Mouse (Mus musculus) heart, adult 18-20 months (tissue): ENCODE measurements around the gene Gli3. TPM values are rescaled to one million over a fixed set of nuclear protein-coding genes. Genes with fewer than 3 reads are reported as not detected.

Source experiments
- DNase-seq, 2 experiments: peaks; one replicate each; pipeline ENCODE4 v3.0.0; 2021 to 2022; ENCODE audit warnings: mixed read lengths in 1 of 2
- total RNA-seq, 2 experiments: library from RNA; stranded (reverse); gene quantifications; 2 replicates each; pipeline ENCODE4 v1.2.3; 2021

Gene Gli3
- total RNA-seq, 2 experiments from 2014 or later = 1.3 to 2.6 TPM

- DNase-seq = peak in 1 of 2 experiments; percentile 5
These were observed 201.7 kb downstream of the Gli3 start for GRCm38 (mm10) chr13:15664580-15665201.

GRCm38 (mm10) chr13:15665514-15665913, 202.5 kb downstream of the Gli3 start:
- no peak for DNase-seq

- no peak for DNase-seq
These were observed 207.3 kb downstream of the Gli3 start for GRCm38 (mm10) chr13:15670144-15670961.

GRCm38 (mm10) chr13:15670962-15671313, 207.9 kb downstream of the Gli3 start:
- DNase-seq = no peak

GRCm38 (mm10) chr13:15675480-15675879, 212.4 kb downstream of the Gli3 start:
- DNase-seq = no peak

DNA sequence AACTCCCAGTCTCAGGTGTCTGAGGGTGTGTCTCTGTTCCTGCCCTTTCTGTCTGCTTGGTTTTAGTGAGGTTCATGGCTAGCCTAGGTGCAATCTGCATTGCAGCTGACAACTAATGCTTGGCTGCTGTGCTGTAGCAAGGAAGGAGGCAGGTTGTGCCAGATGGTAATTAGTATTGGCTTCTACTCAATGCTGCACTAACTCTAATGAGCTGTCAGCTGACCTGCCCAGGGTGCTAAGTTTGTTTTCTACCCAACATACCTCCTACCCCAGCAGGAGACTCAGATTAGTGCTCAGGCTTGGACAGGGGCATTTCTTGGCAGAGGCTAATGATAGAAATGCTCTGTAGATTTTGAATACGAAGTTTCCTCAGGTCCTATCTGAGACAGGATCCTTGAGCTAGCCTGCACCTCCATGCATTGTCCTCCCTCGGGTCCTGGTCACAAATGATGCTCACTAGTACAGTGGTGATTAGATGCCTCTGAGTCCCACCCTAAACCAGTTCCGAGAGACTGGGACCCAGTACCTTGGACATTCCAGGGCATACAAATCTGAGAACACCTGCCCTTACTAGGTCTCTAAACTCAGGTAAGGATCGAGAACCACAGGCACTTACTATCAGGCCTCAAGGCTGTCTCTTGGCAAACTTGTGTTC, 214.2 kb downstream of the Gli3 start:
- no peak for DNase-seq

DNA sequence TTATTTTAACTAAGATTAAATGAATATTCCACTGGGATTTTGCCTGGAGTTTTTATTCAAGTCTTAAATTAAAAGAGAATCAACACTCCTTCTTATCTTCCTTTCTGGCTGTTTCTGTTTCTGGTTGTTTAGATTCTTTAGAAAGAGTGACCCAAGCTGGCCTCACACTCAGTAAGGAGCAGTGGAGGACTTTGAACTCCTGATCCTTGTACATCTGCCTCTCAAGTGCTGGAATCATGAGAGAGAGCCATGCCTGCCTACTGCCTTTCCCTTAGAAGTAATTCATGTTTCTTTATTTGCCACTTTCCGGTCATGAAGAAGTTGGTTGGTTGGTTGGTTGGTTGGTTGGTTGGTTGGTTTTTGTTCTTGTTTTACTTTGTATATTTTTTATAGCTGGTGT, 218.5 kb downstream of the Gli3 start:
- no peak for DNase-seq

DNA sequence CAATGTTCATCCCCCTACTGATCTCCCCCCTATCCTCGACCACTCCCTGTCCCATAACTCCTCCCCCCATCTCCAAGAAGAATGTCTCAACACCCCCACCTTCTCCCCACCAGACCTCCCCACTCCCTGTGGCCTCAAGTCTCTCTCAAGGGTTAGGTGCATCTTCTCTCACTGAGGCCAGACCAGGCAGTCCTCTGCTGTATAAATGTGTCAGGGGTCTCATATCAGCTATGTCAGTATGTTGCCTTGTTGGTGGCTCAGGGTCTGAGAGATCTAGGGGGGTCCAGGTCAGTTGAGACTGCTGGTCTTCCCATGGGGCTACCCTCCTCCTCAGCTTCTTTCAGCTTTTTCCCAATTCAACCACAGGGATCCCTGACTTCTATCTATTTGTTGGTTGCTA, 220.0 kb downstream of the Gli3 start:
- no peak for DNase-seq

GRCm38 (mm10) chr13:15688074-15688825, 225.2 kb downstream of the Gli3 start:
- DNase-seq = peak; percentile 10 to 11

GRCm38 (mm10) chr13:15688826-15689501, 225.9 kb downstream of the Gli3 start:
- no peak for DNase-seq

DNA sequence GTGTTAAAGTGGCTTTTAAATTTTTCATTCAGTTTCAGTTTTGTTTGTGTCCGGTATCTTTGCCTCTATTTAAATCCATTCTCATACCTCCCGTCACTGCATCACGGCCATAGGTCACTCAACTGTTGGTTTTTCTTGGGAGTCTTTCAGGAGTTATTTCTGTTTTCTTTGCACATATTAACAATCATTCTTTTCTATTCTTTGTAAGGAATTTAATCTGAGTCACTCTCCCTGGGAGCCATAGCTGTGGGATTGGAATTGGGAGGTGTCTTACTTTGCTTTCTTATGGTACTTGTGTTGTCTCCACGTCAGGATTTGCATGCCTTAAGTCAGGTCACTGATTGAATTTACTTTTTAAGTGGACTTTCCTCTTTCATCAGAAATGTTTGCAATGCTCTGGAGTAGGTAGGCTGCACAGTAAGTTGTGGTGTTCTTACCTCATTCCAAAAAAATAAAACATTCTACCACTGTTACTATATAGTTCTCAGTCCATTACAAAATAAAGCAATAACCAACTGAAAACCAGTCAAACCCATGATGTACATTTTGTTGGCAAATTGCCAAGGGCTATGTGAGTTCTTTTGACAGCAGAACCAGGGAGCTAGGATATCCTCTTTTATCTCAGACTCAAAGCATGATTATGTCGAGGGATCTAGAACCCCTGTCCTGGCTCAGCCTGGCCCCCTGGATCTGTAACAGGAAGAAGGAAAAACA, 228.9 kb downstream of the Gli3 start:
- no peak for DNase-seq

DNA sequence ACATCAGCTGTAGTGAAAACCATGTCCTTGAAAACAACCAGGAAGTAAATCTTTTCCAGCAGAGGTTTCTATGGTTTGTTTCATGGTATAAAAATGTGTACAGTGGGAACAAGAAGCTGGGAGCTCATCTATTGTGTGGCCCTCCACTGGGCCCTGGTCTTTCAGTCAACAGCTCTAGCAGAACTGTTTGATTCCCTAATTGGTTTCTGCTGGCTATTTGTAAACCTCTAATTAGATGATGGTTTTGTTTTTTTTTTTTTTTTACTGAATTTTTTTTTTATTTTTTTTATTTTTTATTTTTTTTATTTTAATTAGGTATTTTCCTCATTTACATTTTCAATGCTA, 229.4 kb downstream of the Gli3 start:
- no peak for DNase-seq

DNA sequence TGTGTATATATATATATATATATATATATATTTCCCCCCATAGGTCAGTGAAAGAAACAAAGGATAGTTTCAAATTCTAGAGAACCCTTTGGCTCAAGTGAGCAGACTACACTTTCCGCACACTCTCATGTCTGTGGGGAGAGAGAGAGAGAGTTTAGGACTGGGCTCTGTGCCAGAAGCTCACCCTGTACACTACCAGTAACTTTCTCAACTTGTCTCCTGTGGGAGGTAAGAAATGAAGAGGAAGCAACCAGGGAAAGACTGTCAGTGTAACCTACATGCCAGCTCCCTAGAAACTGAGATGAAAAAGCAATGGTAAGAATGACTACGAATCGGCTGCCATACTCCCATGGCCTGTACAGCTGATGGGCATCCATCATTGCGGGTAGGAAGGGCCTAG, 235.2 kb downstream of the Gli3 start:
- no peak for DNase-seq

DNA sequence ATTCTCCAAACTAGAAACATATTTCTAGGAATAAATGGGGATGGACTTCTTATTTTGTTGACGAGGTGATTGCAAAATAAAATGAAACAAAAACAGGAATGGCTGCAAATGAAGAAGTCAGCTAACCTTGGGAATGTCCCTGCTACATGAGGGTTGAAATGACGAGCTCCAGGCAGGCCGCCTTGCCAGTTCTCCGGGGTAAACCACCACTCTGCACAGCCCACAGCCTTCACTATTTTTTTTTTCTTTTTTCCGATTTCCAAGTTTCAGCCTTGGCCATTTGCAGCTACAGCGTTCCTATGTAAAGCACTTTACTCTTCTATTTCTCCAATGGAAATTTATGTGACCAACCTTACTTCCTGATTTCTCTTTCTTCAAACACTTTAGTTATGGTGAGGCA, 236.1 kb downstream of the Gli3 start:
- no peak for DNase-seq

GRCm38 (mm10) chr13:15704669-15705068, 241.6 kb downstream of the Gli3 start:
- no peak for DNase-seq

GRCm38 (mm10) chr13:15707481-15707881, 244.4 kb downstream of the Gli3 start:
- peak; percentile 40 to 48 for DNase-seq

- DNase-seq = no peak
These were observed 250.5 kb downstream of the Gli3 start for GRCm38 (mm10) chr13:15713486-15713885.

DNA sequence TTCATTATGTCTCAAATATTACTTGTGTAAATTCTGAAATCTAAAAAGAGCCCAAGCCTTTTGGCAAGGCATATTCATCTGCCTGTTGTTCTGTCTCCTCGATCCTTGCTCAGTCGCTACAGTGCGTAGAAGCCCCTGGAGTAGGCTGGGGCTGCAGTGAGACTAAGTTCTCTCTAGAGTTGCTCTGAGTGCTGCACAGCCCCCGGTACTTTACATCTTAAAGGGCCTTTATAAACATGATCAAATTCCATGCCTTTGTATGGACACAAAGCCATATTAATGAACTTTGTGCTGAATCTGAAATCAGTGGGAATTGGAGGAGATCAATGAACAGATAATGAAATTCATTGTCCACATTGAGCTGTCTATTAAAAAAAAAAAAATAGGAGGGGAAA, 251.3 kb downstream of the Gli3 start:
- no peak for DNase-seq

DNA sequence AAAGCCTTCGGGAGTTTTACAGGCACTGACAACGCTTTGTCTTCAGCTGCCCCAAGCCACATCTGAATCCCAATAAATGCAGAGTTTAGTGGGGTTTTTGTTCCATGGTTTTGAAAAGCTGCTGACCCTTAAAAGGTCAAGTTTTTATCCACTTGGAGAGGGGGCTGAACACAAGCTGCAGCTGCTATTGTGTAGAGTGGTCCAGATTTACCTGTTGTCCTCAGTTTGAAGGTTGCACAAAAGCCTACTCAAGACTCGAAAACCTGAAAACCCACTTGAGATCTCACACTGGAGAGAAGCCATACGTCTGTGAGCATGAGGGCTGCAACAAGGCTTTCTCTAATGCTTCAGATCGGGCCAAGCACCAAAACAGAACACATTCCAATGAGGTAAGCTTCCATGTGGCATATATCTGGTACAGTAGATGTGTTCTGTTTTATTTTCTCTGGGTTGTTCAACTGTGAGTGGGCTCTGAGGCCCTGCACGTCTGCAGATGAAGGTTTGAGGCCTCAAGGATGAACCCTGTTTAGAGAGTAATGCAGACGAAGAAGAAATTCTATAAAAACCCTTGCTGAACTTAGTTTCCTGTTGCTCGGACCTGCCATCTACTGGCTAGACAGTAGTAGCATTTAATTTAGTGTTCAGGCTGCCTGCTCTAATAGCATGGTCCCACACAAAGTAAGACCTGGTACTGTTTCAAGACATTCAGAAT, 251.8 kb downstream of the Gli3 start:
- peak; percentile 26 to 64 for DNase-seq

GRCm38 (mm10) chr13:15721446-15721845, 258.4 kb downstream of the Gli3 start:
- DNase-seq = no peak
